Mouse (Mus musculus) left cerebral cortex, postnatal 14 days (tissue): ENCODE data around the gene Qpctl. TPM values are rescaled to one million over a fixed set of nuclear protein-coding genes. Genes with fewer than 3 reads are reported as not detected.

Experiments
- DNase-seq, 2 experiments: peaks; one replicate each; pipeline ENCODE4 v3.0.0; 2021 to 2022; ENCODE audit warnings: low spot score in 2 of 2, mixed read lengths in 1 of 2
- intact Hi-C: fragments of 180-260 bp; cut with DNase I; formaldehyde crosslinking; loops from one replicate; pipeline ENCODE4 v1.15.1; 2025
- long read RNA-seq, 2 experiments: library from polyadenylated mRNA; stranded (forward); transcript quantifications; one replicate each; pipeline ENCODE4 v2.0.0; 2021
- total RNA-seq, 2 experiments: library from RNA; stranded (reverse); gene quantifications; 2 replicates each; pipeline ENCODE4 v1.2.3; 2021

The Qpctl gene
- 10 to 100 TPM; 19.6 to 21.9 TPM for total RNA-seq
- long read RNA-seq, experiment 1, transcript Qpctl-201 (7 exons, 2,710 nt), result major isoform, 27 of 47 reads
- long read RNA-seq, experiment 1, partial matches to known transcripts, result 3 of 47 reads
- long read RNA-seq, experiment 1, other reads (novel, unspliced or antisense), result 17 of 47 reads
- long read RNA-seq, experiment 2, transcript Qpctl-201 (7 exons, 2,710 nt), result major isoform, 25 of 48 reads
- long read RNA-seq, experiment 2, partial matches to known transcripts, result 4 of 48 reads
- long read RNA-seq, experiment 2, other reads (novel, unspliced or antisense), result 19 of 48 reads

GRCm38 (mm10) chr7:19148875-19149541 lies at the start of gene Qpctl:
Gene Qpctl, minus strand, starts transcription at chr7:19149291.
- intact Hi-C loops, result no loop called here
- peak; percentile 98 to 99 for DNase-seq

- intact Hi-C loops, result no loop called here
- peak in 1 of 2 experiments; percentile 44 for DNase-seq
Observed at GRCm38 (mm10) chr7:19197985-19198384, 48.9 kb upstream of the Qpctl start.

- intact Hi-C loops, result no loop called here
- DNase-seq, result peak; percentile 43 to 49
Observed at GRCm38 (mm10) chr7:19196676-19197075, 47.6 kb upstream of the Qpctl start.

GRCm38 (mm10) chr7:19194676-19195075 lies 45.6 kb upstream of the Qpctl start:
- intact Hi-C loops, result no loop called here

GRCm38 (mm10) chr7:19184758-19185157 lies 35.7 kb upstream of the Qpctl start:
- intact Hi-C loops, result no loop called here
- no peak for DNase-seq

More at GRCm38 (mm10) chr7:19194676-19195075, 45.6 kb upstream of the Qpctl start:
- DNase-seq, result no peak

- no peak for DNase-seq
Observed at GRCm38 (mm10) chr7:19184250-19184649, 35.2 kb upstream of the Qpctl start.

GRCm38 (mm10) chr7:19180862-19181429 lies 31.9 kb upstream of the Qpctl start:
- intact Hi-C loops, result no loop called here
- no peak for DNase-seq

More at GRCm38 (mm10) chr7:19184250-19184649, 35.2 kb upstream of the Qpctl start:
- intact Hi-C loops, result no loop called here

GRCm38 (mm10) chr7:19179936-19180335 lies 30.8 kb upstream of the Qpctl start:
- DNase-seq, result no peak
- intact Hi-C loops, result loop anchor here (5.0 kb wide), 2 partner anchors 32 to 117 kb away; partner anchors contain the start of gene Gpr4

- peak; percentile 71 to 75 for DNase-seq
- intact Hi-C loops, result loop anchor here (5.0 kb wide), 2 partner anchors 33 to 118 kb away; partner anchors contain the start of gene Gpr4
Observed at GRCm38 (mm10) chr7:19179173-19179572, 30.1 kb upstream of the Qpctl start.

- DNase-seq, result peak; percentile 83 to 85
- intact Hi-C loops, result loop anchor here (5.0 kb wide), 2 partner anchors 34 to 119 kb away; partner anchors contain the start of gene Gpr4
Observed at GRCm38 (mm10) chr7:19178443-19179092, 29.5 kb upstream of the Qpctl start.

GRCm38 (mm10) chr7:19178035-19178434 lies 28.9 kb upstream of the Qpctl start:
- no peak for DNase-seq
- intact Hi-C loops, result loop anchor here (5.0 kb wide), 2 partner anchors 34 to 119 kb away; partner anchors contain the start of gene Gpr4

GRCm38 (mm10) chr7:19177216-19177615 lies 28.1 kb upstream of the Qpctl start:
- intact Hi-C loops, result loop anchor here (5.0 kb wide), 2 partner anchors 35 to 120 kb away; partner anchors contain the start of gene Gpr4
- no peak for DNase-seq

- no peak for DNase-seq
- intact Hi-C loops, result loop anchor here (5.0 kb wide), 2 partner anchors 36 to 121 kb away; partner anchors contain the start of gene Gpr4
Observed at GRCm38 (mm10) chr7:19176516-19176947, 27.4 kb upstream of the Qpctl start.

GRCm38 (mm10) chr7:19175708-19176515 lies 26.8 kb upstream of the Qpctl start, which contains the start of gene Eml2:
Gene Eml2, plus strand, starts transcription at chr7:19176421.
- intact Hi-C loops, result loop anchor here (5.0 kb wide), 2 partner anchors 36 to 121 kb away; partner anchors contain the start of gene Gpr4
- peak; percentile 86 to 93 for DNase-seq

GRCm38 (mm10) chr7:19172874-19173273 lies 23.8 kb upstream of the Qpctl start:
- peak; percentile 85 to 90 for DNase-seq
- intact Hi-C loops, result loop anchor here (1.0 kb wide), 1 partner anchor 16 kb away; no protein-coding TSS in a partner anchor

GRCm38 (mm10) chr7:19171831-19172230 lies 22.7 kb upstream of the Qpctl start:
- intact Hi-C loops, result loop anchor here (1.0 kb wide), 1 partner anchor 15 kb away; no protein-coding TSS in a partner anchor
- no peak for DNase-seq

GRCm38 (mm10) chr7:19170142-19170541 lies 21.1 kb upstream of the Qpctl start:
- DNase-seq, result peak; percentile 73 to 89
- intact Hi-C loops, result no loop called here

GRCm38 (mm10) chr7:19169506-19169905 lies 20.4 kb upstream of the Qpctl start:
- no peak for DNase-seq
- intact Hi-C loops, result no loop called here
